Mouse (Mus musculus) kidney, adult 18-20 months (tissue): ENCODE results near the gene Cdk5.

Experiments used
- DNase-seq: peaks from one replicate; pipeline ENCODE4 v3.0.0; 2021

The Cdk5 gene

GRCm38 (mm10) chr5:24373807-24374206 lies 49.5 kb downstream of the Cdk5 start:
- no peak for DNase-seq

GRCm38 (mm10) chr5:24369767-24370166 lies 53.6 kb downstream of the Cdk5 start:
- DNase-seq, result no peak
